Mouse (Mus musculus) neural tube, embryonic 13.5 days (tissue): ENCODE results near the gene Card11. TPM values are rescaled to one million over a fixed set of nuclear protein-coding genes. Genes with fewer than 3 reads are reported as not detected.

ENCODE experiments used
- ATAC-seq: fragments of 200-750 bp; cut with Nextera tagmentation; 2 replicates; pipeline ENCODE4 v1.8.0; 2017; ENCODE audit warnings: low read depth, mild to moderate bottlenecking, moderate TSS enrichment, moderate library complexity
- H3K27ac ChIP-seq: fragments of 300-500 bp; sonication (generic); replicated peaks from 2 replicates; pipeline ENCODE4 v1.5.1; 2015; ENCODE audit warnings: moderate library complexity, mild to moderate bottlenecking, inconsistent platforms
- H3K27me3 ChIP-seq: fragments of 300-500 bp; sonication (generic); 2 replicates; pipeline ENCODE4 v1.6.1; 2015; ENCODE audit warnings: mild to moderate bottlenecking, inconsistent platforms
- H3K36me3 ChIP-seq: fragments of 300-500 bp; sonication (generic); 2 replicates; pipeline ENCODE4 v1.6.1; 2015; ENCODE audit warnings: mild to moderate bottlenecking, inconsistent platforms
- H3K4me1 ChIP-seq: fragments of 300-500 bp; sonication (generic); replicated peaks from 2 replicates; pipeline ENCODE4 v1.6.1; 2015; ENCODE audit warnings: inconsistent platforms
- H3K4me2 ChIP-seq: fragments of 300-500 bp; sonication (generic); 2 replicates; pipeline ENCODE4 v1.6.1; 2015; ENCODE audit warnings: inconsistent platforms, mild to moderate bottlenecking, moderate library complexity
- H3K4me3 ChIP-seq: fragments of 300-500 bp; sonication (generic); 2 replicates; pipeline ENCODE4 v1.5.1; 2015; ENCODE audit warnings: mild to moderate bottlenecking, inconsistent platforms
- H3K9ac ChIP-seq: fragments of 300-500 bp; sonication (generic); 2 replicates; pipeline ENCODE4 v1.6.1; 2015; ENCODE audit warnings: moderate library complexity, mild to moderate bottlenecking, inconsistent platforms
- H3K9me3 ChIP-seq: fragments of 300-500 bp; sonication (generic); 2 replicates; pipeline ENCODE4 v1.6.1; 2016; ENCODE audit warnings: inconsistent platforms
- WGBS: fragments of 180-500 bp; shearing (Covaris S2); methylation state at CpG from one replicate; pipeline ENCODE4 v1.1.7; 2015; 5-methylcytosine and 5-hydroxymethylcytosine counted together
- polyA plus RNA-seq: library from polyadenylated mRNA; unstranded; fragments of >200 nt; fragmentation: Nextera tagmentation; extraction: Ambion mirVana; gene quantifications from 2 replicates; pipeline ENCODE4 v1.2.1, GENCODE M21; 2015

The Card11 gene
- polyA plus RNA-seq, 1 experiment from 2014 or later: 0.66 TPM

DNA sequence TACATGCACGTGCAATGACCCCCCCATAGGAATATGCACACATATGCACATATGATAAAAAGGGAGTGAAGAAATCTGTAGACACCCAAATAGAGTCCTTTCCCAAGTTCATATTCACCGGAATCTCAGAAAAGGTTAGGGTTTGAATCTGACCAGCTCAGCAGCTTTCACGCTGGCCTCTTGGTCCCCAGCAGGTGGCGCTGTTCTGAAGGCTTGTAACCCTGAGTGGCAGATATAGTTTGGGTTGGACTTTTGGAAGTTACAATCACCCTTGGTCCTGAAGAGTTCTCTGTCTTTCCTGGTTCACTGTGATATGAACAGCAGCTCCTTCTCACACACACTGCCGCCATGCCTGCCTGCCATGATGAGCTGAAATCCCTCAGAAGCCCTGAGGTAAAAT is 24.1 kb upstream of the Card11 start:
- Histone ChIP-seq H3K9me3 (peaks cover 13% of the 10 kb centered on the region; the same call in 1 of the 2 replicates), H3K9ac (no peak overlapping the region), H3K4me3 (no peak overlapping the region), H3K4me1 (no peaks in the 10 kb centered on the region), H3K4me2 (no peak overlapping the region), H3K36me3 (no peaks in the 10 kb centered on the region), H3K27me3 (no peaks in the 10 kb centered on the region), H3K27ac (no peak overlapping the region)
- 55% methylated on average over 5 of the region's 5 CpGs for whole genome bisulfite sequencing
- no peak for ATAC-seq

DNA sequence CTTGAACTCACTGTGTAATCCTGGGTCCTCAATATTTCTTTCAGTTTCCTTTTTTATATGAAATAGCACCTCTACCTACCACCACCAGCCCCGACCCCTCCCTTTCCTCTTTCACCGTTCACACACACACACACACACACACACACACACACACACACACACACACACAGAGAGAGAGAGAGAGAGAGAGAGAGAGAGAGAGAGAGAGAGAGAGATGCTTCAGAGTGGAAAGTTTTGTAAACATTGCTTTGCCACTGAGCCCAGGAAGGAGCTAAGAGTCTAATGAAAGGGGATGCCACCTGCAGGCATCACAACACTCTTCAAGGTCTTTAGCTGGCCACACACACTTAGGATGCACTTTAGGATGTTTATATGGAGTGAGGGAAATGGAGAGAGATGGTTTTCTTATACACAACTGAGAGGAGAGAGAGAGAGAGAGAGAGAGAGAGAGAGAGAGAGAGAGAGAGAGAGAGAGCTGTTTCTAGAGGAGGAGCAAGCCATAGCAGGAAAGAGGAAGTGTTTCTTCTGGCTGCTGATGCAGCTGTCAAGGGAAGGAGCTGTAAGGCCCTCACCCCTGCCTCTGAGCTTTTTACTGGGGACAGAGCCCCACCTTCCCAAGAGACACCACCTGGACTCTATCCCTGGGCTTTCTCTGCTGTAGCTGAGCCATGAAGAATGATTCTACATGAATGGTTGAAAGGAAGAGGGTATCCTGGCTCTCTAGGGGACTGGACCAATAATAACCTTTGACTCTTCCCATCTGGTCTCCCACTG is 17.7 kb upstream of the Card11 start:
- Histone ChIP-seq H3K4me3 (no peak overlapping the region), H3K9me3 (peaks cover 13% of the 10 kb centered on the region; the same call in 1 of the 2 replicates), H3K9ac (no peak overlapping the region), H3K36me3 (no peaks in the 10 kb centered on the region), H3K4me2 (no peak overlapping the region), H3K4me1 (peaks cover 11% of the 10 kb centered on the region), H3K27me3 (no peaks in the 10 kb centered on the region), H3K27ac (no peak overlapping the region)
- ATAC-seq: no peak
- WGBS: 83% methylated on average over 1 of the region's 2 CpGs

DNA sequence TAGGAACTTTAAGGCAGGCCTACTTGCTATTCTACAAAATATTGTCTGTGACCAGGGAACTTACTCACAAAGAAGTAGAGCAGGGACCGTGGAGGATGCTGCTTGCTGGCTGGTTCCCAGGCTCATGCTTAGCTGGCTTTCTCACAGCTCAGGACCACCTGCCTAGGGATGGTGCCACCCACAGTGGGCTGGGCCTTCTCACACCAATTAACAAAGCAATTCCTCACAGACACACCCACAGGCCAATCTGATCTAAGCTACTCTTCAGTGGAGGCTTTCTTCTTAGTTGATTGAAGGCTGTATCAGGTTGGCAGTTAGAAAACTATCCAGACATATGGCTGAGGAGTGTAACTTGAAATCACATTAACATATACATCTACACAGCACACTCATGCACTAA is 15.7 kb upstream of the Card11 start:
- no peaks in the 10 kb centered on the region for H3K27me3 ChIP-seq
- H3K27ac ChIP-seq: no peak overlapping the region
- H3K36me3 ChIP-seq: no peaks in the 10 kb centered on the region
- H3K4me1 ChIP-seq: peaks cover 29% of the 10 kb centered on the region
- H3K4me3 ChIP-seq: no peak overlapping the region
- no peak overlapping the region for H3K9ac ChIP-seq
- H3K4me2 ChIP-seq: no peak overlapping the region
- no peaks in the 10 kb centered on the region for H3K9me3 ChIP-seq
- WGBS: 65% methylated on average over 1 of the region's 1 CpGs
- no peak for ATAC-seq

DNA sequence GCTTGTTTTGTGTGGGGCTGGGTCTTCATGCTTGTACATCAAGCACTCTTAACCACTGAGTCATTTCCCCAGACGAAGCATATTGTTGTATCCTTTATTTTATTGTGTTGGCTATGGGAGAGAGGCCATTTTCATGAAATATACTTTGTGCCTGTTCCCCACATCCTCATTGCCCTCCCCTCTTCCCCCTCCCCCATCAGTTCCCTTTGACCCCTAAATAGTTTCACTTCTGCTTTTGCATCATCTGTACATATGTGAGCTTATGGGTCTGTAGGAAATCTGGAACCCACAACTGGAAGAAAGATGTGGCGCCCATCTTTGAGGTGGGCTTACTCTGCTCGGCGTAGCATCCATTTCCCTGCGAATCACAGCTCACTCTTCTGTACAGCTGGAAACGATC is 13.8 kb upstream of the Card11 start:
- 95% methylated on average over 6 of the region's 6 CpGs for WGBS
- no peak overlapping the region for H3K4me2 ChIP-seq
- no peaks in the 10 kb centered on the region for H3K27me3 ChIP-seq
- no peak overlapping the region for H3K4me3 ChIP-seq
- H3K27ac ChIP-seq: peak overlapping the region; percentile 74
- no peak overlapping the region for H3K9ac ChIP-seq
- ATAC-seq: no peak
- no peaks in the 10 kb centered on the region; the same call in 1 of the 2 replicates for H3K9me3 ChIP-seq
- no peaks in the 10 kb centered on the region for H3K36me3 ChIP-seq
- peaks cover 29% of the 10 kb centered on the region for H3K4me1 ChIP-seq

DNA sequence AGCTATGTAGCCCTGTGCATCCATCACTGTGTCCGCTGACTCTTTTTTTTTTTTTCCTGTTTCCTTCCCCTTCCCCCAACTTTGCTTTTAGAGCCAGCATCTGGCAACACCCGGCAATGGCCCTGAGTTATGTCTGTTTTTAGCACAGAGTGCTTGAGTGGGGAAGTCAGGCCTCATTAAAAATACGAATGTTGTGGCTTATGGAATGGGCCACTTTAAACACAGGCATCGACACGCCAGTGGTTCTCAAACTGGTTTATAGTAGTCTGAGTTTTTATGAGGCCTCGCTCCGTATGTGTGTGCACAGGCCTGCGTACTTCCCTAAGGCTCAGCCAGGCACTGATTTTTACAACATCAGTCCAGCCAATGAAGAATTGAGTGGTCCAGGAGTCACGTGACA is 13.1 kb upstream of the Card11 start:
- Histone ChIP-seq H3K4me3 (no peak overlapping the region), H3K4me1 (peaks cover 29% of the 10 kb centered on the region), H3K9me3 (no peaks in the 10 kb centered on the region; the same call in 1 of the 2 replicates), H3K9ac (peak overlapping the region; percentile 9; the same call in 1 of the 2 replicates), H3K27me3 (no peaks in the 10 kb centered on the region), H3K27ac (peak overlapping the region; percentile 74), H3K4me2 (peak overlapping the region; percentile 11; the same call in 1 of the 2 replicates), H3K36me3 (no peaks in the 10 kb centered on the region)
- 46% methylated on average over 9 of the region's 9 CpGs for WGBS
- ATAC-seq: peak; percentile 59; the same call in 1 of the 2 replicates

DNA sequence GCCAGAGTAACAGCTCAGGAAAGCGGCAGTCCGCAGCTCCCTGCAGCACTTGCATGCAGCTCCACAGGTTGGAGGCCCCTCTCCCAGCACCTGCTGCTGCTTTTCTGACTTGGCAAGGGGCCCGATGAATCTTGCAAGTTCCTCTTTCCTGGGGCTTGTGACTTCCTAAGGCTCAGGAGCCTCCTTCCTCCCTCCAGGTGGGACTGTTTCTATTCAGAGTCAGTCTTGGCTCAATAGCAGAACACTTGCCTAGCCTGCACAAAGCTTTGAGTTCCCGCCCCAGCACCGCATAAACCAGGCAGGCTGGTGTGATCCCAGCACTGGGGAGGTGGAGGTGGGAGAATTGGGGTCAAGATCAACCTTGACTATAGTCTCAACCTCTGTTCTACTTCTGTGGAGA is 5.1 kb upstream of the Card11 start:
- no peak for ATAC-seq

DNA sequence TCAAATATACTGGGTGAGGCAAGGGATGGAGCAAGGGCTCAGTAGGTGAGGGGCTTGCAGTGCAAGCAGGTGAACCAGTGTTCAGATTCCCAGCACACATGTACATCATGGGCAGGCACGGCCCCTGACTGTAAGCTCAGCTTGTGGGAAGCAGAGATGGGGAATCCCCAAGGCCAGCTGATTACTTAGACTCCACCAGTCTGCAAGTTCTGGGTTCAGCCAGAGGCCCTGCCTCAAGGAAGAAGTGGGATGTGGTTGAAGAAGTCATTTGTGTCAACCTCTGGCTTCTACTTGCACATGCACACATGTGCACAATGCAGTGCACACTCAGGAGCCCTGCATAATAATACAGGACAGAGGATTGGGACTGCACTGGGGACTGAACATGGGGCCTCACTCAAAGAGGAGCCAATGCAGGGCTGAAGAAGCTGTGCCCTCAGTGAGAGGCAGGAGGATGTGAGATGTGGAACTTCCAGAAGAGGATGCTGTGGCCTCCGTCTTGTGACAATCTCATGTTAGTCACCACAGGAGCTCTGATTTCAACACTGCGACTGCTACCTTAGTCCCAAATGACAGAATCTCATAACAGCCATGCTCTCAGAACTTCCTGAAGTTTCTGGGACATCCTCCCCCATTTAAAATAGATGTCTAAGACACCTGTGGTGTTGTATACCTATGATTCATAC is 3.8 kb upstream of the Card11 start:
- Histone ChIP-seq H3K27ac (no peak overlapping the region), H3K9me3 (no peaks in the 10 kb centered on the region; the same call in 1 of the 2 replicates), H3K4me3 (no peak overlapping the region), H3K27me3 (no peaks in the 10 kb centered on the region), H3K4me1 (no peaks in the 10 kb centered on the region), H3K9ac (no peak overlapping the region), H3K4me2 (no peak overlapping the region), H3K36me3 (no peaks in the 10 kb centered on the region)
- no peak for ATAC-seq
- WGBS: 83% methylated on average over 3 of the region's 3 CpGs

More for the DNA sequence above, 5.1 kb upstream of the Card11 start:
- H3K4me3 ChIP-seq: no peak overlapping the region
- no peak overlapping the region for H3K4me2 ChIP-seq
- no peaks in the 10 kb centered on the region for H3K4me1 ChIP-seq
- H3K36me3 ChIP-seq: no peaks in the 10 kb centered on the region
- H3K27me3 ChIP-seq: no peaks in the 10 kb centered on the region
- WGBS: 72% methylated on average over 5 of the region's 5 CpGs
- no peak overlapping the region for H3K9ac ChIP-seq
- no peak overlapping the region for H3K27ac ChIP-seq
- H3K9me3 ChIP-seq: no peaks in the 10 kb centered on the region; the same call in 1 of the 2 replicates

DNA sequence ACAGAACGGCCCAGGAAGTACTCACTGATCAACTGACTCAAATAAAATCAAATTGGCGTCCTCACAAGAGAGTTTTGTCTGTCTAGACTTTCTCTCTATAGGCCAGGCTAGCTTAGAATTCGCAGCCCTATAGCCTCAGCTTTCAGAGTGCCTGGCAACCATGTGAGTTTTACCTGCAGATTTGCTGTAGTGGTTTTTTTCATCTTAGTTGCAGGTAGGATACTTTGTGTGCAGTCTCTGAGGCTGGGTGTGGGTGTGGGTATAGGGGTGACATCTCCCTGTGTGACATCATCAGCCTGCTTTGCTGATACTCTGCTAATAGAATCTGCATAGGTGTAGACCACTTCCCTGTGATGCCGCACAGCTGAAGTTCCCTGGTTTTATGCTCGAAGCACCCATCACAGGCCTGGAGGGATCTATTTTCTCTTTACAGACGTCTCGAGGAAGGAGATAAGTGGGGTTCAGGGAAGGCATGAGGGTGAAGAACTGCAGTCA is 1.2 kb downstream of the Card11 start:
- H3K9ac ChIP-seq: no peak overlapping the region
- no peak overlapping the region for H3K4me3 ChIP-seq
- WGBS: 85% methylated on average over 7 of the region's 7 CpGs
- no peaks in the 10 kb centered on the region for H3K36me3 ChIP-seq
- H3K27me3 ChIP-seq: no peaks in the 10 kb centered on the region
- H3K4me1 ChIP-seq: no peaks in the 10 kb centered on the region
- no peak for ATAC-seq
- H3K27ac ChIP-seq: no peak overlapping the region
- no peaks in the 10 kb centered on the region for H3K9me3 ChIP-seq
- H3K4me2 ChIP-seq: no peak overlapping the region

DNA sequence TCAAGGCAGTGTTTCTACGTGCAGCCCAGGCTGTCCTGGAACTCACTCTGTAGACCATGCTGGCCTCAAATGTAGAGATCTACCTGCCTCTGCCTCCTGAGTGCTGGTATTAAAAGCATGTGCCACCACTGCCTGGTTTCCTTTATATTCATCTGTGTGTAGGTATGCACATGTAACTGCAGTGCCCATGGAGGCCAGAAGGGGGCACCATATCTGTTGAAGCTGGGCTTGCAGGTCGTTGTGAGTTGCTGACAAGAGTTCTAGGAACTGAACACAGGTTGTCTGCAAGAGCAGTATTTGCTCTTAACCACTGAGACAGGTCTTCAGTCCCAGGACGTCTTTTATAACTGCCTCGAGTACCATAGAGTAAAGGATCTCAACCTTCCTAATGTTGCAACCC is 2.6 kb downstream of the Card11 start:
- ATAC-seq: no peak
- Histone ChIP-seq H3K9me3 (no peaks in the 10 kb centered on the region), H3K27ac (no peak overlapping the region), H3K27me3 (no peaks in the 10 kb centered on the region), H3K4me3 (no peak overlapping the region), H3K4me1 (no peaks in the 10 kb centered on the region), H3K9ac (no peak overlapping the region), H3K4me2 (no peak overlapping the region), H3K36me3 (no peaks in the 10 kb centered on the region)
- WGBS: 80% methylated on average over 4 of the region's 4 CpGs

DNA sequence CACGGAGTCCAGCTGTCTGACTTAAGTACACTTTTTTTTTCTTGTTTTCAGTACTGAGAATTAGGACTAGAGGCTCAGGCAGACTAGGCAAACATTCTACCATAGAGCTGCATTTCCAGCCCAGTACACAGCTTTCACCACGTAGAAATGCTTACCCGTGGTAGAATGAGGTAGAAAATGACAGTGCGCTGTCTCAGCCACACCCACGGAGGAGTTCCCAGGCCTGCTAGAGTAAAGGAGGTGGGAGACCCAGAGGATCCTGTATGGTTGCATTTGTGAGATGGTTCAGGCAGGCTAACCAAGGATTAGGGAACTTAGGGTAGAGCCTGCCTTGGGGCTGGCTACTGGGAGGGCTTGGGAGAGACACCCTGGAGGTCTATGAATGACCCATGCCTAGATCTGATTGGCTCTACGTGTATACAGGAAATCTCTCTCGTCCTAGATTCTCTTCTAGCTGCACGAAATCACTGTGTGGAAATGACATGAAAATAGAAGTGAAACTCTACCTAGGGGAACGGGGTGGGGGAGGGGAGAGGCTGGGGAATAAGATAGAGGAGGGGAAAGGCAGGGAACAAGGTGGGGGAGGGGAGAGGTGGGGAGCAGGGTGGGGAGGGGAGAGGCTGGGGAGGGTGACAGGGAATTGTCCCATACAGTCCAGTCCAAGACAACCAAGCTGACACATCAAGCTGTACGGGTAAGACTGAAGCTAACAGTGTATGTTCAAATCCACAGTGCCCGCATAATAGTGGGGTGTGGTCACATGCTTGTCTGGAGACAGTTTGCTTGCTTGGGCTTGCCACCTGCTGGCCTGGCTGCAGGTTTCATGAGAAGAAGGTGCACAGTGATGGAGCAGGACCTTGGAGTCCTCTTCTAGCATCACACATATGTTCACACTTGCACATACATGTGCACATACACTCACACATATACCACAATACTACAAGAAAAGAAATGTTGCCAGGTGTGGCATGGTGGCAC is 8.0 kb downstream of the Card11 start:
- ATAC-seq: no peak

DNA sequence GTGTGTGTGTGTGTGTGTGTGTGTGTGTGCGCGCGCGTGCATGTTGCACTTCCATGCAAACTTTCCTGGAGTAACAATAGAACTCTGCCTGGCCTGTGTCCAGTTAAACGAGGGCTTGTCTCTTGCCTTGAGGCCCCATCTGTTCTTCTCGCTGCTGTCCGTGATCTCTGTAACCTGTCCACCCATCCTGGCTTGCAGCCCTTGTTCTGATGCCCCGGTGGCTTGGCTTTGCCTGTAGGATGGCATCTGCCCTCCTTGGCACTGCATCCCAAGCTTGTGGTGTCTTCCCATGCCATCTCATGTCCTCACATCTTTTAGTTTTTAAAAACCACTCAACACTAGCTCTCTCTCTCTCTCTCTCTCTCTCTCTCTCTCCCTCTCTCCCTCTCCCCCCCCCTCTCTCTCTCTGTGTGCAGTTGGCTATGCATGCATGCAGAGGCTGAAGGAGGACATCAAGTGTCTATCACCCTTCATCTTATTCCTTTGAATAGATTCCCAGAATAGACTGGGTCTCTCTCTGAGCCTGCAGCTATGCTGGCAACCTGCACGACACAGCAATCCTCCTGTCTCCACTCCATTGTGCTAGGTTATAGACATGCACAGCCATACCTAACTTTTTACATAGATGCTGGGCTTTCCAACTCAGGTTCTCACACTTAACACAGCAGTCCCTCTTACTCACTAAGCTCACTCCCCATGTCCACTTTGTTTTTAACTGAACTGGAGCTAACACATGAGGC is 14.9 kb downstream of the Card11 start:
- Histone ChIP-seq H3K4me2 (no peak overlapping the region), H3K9ac (no peak overlapping the region), H3K4me3 (no peak overlapping the region), H3K27me3 (no peaks in the 10 kb centered on the region), H3K4me1 (no peaks in the 10 kb centered on the region), H3K27ac (no peak overlapping the region), H3K9me3 (no peaks in the 10 kb centered on the region), H3K36me3 (no peaks in the 10 kb centered on the region)
- 93% methylated on average over 9 of the region's 9 CpGs for WGBS
- ATAC-seq: no peak

More for the DNA sequence above, 8.0 kb downstream of the Card11 start:
- Histone ChIP-seq H3K4me1 (no peaks in the 10 kb centered on the region), H3K9ac (no peak overlapping the region), H3K27me3 (no peaks in the 10 kb centered on the region), H3K9me3 (no peaks in the 10 kb centered on the region), H3K27ac (no peak overlapping the region), H3K4me3 (no peak overlapping the region), H3K36me3 (no peaks in the 10 kb centered on the region), H3K4me2 (no peak overlapping the region)
- WGBS: 77% methylated on average over 11 of the region's 11 CpGs
